Mouse (Mus musculus): ENCODE data around the gene Gm10912. TPM values are rescaled to one million over a fixed set of nuclear protein-coding genes. Genes with fewer than 3 reads are reported as not detected.
"Not testable (repeated sequence)": the region's sequence is repeated elsewhere in the genome, so short reads cannot be mapped to it uniquely, and the experiment has no call there.

The Gm10912 gene
- polyA plus RNA-seq, 1 experiment from 2014 or later: not detected

DNA sequence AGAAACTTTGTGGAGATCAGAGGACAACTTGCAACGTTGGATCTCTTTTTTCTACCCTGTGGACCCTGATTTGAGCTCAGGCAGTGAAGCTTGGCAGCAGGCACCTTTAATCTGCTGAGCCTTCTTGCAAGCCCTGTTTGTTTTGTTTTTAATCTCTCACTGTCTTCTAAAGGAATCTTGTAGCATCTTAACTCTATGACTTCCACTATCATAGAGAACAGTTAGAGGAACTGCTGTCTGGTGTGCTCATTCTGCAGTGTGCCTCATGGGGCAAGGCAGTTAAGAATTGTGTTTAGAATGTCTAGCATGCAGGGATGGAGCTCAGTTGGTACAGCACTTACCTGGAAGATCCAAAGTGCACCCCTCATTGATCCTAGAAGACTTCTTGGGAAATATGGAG, 34.3 kb downstream of the Gm10912 start:
- 17% methylated on average over 1 of the region's 1 CpGs for WGBS
- no peaks in the 10 kb centered on the region for H3K27me3 ChIP-seq
- H3K36me3 ChIP-seq: no peaks in the 10 kb centered on the region
- peaks cover 8% of the 10 kb centered on the region for H3K4me1 ChIP-seq (replicated peaks)
- H3K4me2 ChIP-seq (replicated peaks): no peak overlapping the region
- no peak for ATAC-seq
- H3K9me3 ChIP-seq: no peaks in the 10 kb centered on the region
- H3K9ac ChIP-seq (replicated peaks): no peak overlapping the region
- H3K27ac ChIP-seq: no peak overlapping the region
- no peak overlapping the region for H3K4me3 ChIP-seq (replicated peaks)

DNA sequence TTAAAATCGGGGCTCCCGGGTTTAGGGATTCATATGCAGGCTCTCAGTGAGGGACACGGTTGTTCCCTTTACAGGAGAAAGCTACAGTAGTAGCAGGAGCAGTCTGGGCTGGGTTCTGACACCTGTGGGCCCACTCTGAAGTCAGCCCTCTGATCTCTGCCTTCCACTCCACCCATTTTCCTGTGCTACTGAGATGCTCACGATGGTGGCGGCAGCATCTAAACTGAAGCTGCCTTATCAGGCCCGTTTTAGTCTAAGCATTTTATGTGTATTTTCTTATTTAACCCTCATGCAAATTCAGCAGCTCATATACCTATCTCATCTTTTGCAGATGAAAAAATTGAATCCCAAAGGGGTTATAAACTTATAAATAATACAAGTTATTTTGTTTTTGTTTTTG, 39.2 kb downstream of the Gm10912 start:
- no peak for ATAC-seq
- Histone ChIP-seq H3K9ac (replicated peaks) (no peak overlapping the region), H3K9me3 (no peaks in the 10 kb centered on the region), H3K36me3 (no peaks in the 10 kb centered on the region), H3K4me3 (replicated peaks) (no peak overlapping the region), H3K4me2 (replicated peaks) (no peak overlapping the region), H3K27me3 (no peaks in the 10 kb centered on the region), H3K27ac (no peak overlapping the region), H3K4me1 (replicated peaks) (no peaks in the 10 kb centered on the region)
- 89% methylated on average over 6 of the region's 6 CpGs for WGBS

DNA sequence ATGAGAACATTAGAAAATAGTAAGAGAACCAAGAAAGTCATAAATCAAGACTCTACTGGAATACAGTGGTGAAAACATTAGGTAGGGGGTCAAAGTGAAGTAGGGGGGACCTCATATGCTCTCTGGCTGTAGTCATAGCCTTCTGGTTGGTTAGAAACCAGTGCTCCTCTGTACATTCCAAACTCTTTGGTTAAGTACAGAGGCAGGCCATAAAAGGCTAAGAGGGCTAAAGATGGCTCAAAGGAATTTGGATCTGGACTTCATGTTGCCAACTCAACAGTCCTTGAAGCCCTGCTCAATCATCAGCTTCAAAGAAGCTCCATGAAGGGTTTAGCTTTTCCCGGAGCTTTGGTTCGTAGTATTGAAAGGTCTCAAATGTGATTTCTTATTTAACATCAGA, 43.4 kb downstream of the Gm10912 start:
- H3K4me2 ChIP-seq (replicated peaks); H3K9ac ChIP-seq (replicated peaks); H3K27me3 ChIP-seq; ATAC-seq; H3K36me3 ChIP-seq; H3K9me3 ChIP-seq; H3K4me3 ChIP-seq (replicated peaks); H3K4me1 ChIP-seq (replicated peaks); H3K27ac ChIP-seq: not testable (repeated sequence)
- 88% methylated on average over 2 of the region's 2 CpGs for WGBS

DNA sequence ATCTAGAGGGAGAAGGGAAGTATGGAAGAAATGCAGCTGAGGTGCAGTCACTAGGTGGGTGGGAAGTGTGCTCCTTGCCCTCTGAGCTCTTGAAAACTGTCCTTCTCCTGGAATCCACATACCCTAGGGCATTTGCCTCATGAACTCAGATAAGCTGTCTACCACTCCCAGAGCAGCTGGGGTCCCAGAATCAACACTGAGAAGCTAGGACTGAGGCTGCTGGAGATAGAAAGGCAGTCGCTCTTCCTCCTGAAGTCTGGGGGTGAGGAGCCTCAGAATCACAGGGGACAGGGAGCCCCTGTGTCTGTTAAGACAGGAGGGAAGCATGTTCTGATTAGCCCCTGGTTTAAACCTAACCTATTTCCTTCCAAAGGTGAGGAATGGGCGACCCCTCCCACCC, 43.9 kb downstream of the Gm10912 start:
- 81% methylated on average over 2 of the region's 2 CpGs for WGBS
- H3K27ac ChIP-seq: no peak overlapping the region

DNA sequence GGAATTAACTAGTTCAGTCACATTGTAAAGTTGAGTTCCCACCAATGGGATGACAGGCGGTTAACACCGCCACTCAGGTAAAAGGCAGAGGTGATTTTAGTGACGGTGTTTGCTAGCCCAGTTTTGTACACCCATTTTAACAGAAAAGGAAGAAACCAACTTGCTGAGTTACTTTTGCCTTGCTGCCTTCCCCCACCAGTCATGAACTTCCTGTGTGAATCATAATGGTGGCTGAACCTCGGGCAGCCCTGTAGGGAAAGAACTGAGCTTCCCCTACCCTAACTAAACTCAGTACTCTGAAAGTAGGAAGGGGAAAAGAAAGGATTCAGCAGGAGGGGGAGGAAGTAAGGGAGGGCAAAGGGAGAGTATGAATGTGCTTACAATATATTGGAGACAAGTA, 44.4 kb downstream of the Gm10912 start:
- Histone ChIP-seq H3K27ac (no peak overlapping the region), H3K27me3 (no peaks in the 10 kb centered on the region), H3K4me3 (replicated peaks) (no peak overlapping the region), H3K9ac (replicated peaks) (no peak overlapping the region), H3K4me2 (replicated peaks) (no peak overlapping the region), H3K9me3 (no peaks in the 10 kb centered on the region), H3K36me3 (no peaks in the 10 kb centered on the region), H3K4me1 (replicated peaks) (no peaks in the 10 kb centered on the region)
- no peak for ATAC-seq
- 88% methylated on average over 4 of the region's 4 CpGs for WGBS

More for the DNA sequence above, 43.9 kb downstream of the Gm10912 start:
- H3K4me3 ChIP-seq (replicated peaks): no peak overlapping the region
- no peak for ATAC-seq
- H3K36me3 ChIP-seq: no peaks in the 10 kb centered on the region
- no peak overlapping the region for H3K9ac ChIP-seq (replicated peaks)
- H3K4me1 ChIP-seq (replicated peaks): no peaks in the 10 kb centered on the region
- H3K4me2 ChIP-seq (replicated peaks): no peak overlapping the region
- no peaks in the 10 kb centered on the region for H3K9me3 ChIP-seq
- H3K27me3 ChIP-seq: no peaks in the 10 kb centered on the region

DNA sequence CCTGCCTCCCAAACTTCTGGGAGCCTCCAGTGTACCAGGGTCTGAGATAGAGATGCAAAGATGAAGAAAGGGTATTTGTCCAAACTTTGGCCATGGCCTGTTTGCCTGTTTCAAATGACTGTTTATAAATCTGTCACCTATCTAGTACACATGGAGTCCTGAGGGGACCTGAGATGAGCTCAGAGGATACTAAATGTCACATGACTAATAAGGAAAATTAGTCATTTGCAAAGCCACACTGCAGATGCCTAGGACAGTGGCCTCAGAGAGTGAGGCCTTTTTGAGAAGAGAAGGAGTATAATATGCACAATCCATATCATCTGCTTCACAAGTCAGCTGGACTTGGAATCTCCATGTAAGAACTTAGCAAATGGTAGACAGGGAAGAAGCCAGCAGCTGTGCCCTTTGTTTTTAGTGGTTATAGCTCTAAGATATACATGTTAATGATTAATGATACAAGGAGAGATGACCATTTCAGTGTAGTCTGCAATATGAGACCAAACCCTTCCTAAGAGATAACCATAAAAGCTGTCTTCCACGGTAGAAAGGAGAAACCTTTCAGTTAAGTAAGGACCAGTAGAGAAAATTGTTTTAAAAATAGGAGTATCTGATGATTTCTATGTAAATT, 45.7 kb downstream of the Gm10912 start:
- no CpG with 5 or more reads among the region's 1 CpGs for WGBS
- not testable (repeated sequence) for H3K9me3 ChIP-seq; H3K4me3 ChIP-seq (replicated peaks); H3K36me3 ChIP-seq; H3K4me2 ChIP-seq (replicated peaks); H3K4me1 ChIP-seq (replicated peaks); H3K27ac ChIP-seq; H3K9ac ChIP-seq (replicated peaks); ATAC-seq; H3K27me3 ChIP-seq

DNA sequence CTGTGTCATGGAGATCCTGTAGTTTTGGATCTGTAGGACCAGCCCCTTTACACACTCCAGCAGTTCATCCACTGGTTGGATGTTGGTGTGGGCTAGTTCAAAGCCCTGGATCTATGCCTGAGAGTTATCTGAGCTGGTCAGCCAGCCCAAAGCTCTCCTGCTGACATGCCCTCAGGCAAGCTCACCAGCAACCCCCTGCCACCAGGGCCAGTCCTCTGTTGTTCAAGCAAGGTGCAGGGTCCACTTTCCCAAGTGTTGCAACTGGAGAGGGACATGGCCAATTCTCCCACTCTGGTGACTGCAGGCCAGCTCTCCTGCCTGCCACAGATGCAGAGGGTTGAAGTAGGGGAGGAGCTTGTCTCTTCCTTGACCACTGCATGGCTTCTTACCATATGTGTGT, 47.9 kb downstream of the Gm10912 start:
- H3K27ac ChIP-seq; H3K9me3 ChIP-seq; H3K4me1 ChIP-seq (replicated peaks); H3K4me2 ChIP-seq (replicated peaks); H3K4me3 ChIP-seq (replicated peaks); H3K36me3 ChIP-seq; H3K9ac ChIP-seq (replicated peaks); H3K27me3 ChIP-seq; ATAC-seq: not testable (repeated sequence)

DNA sequence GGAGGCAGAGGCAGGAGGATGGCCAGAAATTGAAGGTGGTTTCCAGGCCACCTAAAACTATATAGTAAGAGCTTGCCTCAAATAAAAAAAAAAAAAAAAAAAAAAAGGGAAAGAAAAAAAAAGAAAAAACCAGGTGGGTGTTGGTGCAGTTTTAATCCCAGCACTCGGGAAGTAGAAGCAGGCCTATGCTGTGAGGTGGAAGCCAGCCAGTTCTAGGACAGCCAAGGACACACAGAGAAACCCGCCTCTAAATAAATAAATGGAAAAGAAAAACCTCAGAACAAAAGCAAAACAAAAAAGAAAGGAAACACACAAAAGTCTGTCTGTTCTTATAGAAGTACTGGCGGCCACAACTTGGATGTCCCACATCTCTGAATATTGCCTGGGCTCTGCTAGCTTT, 49.3 kb downstream of the Gm10912 start:
- no peak overlapping the region for H3K27ac ChIP-seq
- H3K9me3 ChIP-seq: no peaks in the 10 kb centered on the region
- H3K9ac ChIP-seq (replicated peaks): no peak overlapping the region
- no peak overlapping the region for H3K4me2 ChIP-seq (replicated peaks)
- H3K4me3 ChIP-seq (replicated peaks): no peak overlapping the region
- no peaks in the 10 kb centered on the region for H3K27me3 ChIP-seq
- ATAC-seq: no peak
- 90% methylated on average over 3 of the region's 3 CpGs for WGBS
- H3K36me3 ChIP-seq: no peaks in the 10 kb centered on the region
- no peaks in the 10 kb centered on the region for H3K4me1 ChIP-seq (replicated peaks)

Other genes with a start within 250 kb of the Gm10912 start
- gene Lmo2, start 107.8 kb upstream of the Gm10912 start, polyA plus RNA-seq (2015; fragmentation: Nextera tagmentation; extraction: Ambion mirVana): 25.8 and 28.7 TPM in 2 replicates
- 64.3 and 72.0 TPM in 2 replicates for gene Fbxo3, start 38.1 kb upstream of the Gm10912 start, polyA plus RNA-seq (2015; fragmentation: Nextera tagmentation; extraction: Ambion mirVana)
- gene 4931422A03Rik, start 37.5 kb upstream of the Gm10912 start, polyA plus RNA-seq (2015; fragmentation: Nextera tagmentation; extraction: Ambion mirVana): 1.8 and 2.5 TPM in 2 replicates
- gene Gm10799, start 2.7 kb downstream of the Gm10912 start, polyA plus RNA-seq (2015; fragmentation: Nextera tagmentation; extraction: Ambion mirVana): not detected in 2 replicates
- gene Cd59b, start 4.0 kb downstream of the Gm10912 start, polyA plus RNA-seq (2015; fragmentation: Nextera tagmentation; extraction: Ambion mirVana): 1.1 and 2.6 TPM in 2 replicates
- 13.5 and 13.7 TPM in 2 replicates for gene Cd59a, start 30.0 kb downstream of the Gm10912 start, polyA plus RNA-seq (2015; fragmentation: Nextera tagmentation; extraction: Ambion mirVana)
- gene A930018P22Rik, start 56.9 kb downstream of the Gm10912 start, polyA plus RNA-seq (2015; fragmentation: Nextera tagmentation; extraction: Ambion mirVana): not detected in 2 replicates